Mouse (Mus musculus) urinary bladder, postnatal 14 days (tissue): ENCODE measurements at regions not wholly inside any gene's neighbourhood (a gene's known extent, or its start where the extent isn't known, plus 50 kb on each side); places are given as distances from the start of the nearest gene placed in this dataset.

ENCODE experiments used
- DNase-seq: peaks from one replicate; pipeline ENCODE4 v3.0.0; 2021; ENCODE audit warnings: low spot score

- DNase-seq, result no peak
Measured at GRCm38 (mm10) chr7:71648314-71648713, 297.0 kb upstream of the Gm10295 start.

- no peak for DNase-seq
Measured at GRCm38 (mm10) chr7:71646944-71647343, 295.7 kb upstream of the Gm10295 start.

- no peak for DNase-seq
Measured at GRCm38 (mm10) chr7:71623048-71623447, 271.8 kb upstream of the Gm10295 start.

- DNase-seq, result peak; percentile 14
Measured at GRCm38 (mm10) chr7:71603159-71603558, 251.9 kb upstream of the Gm10295 start.

GRCm38 (mm10) chr7:71596780-71597179 lies 245.5 kb upstream of the Gm10295 start:
- DNase-seq, result no peak

GRCm38 (mm10) chr7:71587626-71588025 lies 236.3 kb upstream of the Gm10295 start:
- DNase-seq, result no peak

- peak; percentile 18 for DNase-seq
Measured at GRCm38 (mm10) chr7:71583443-71584055, 232.3 kb upstream of the Gm10295 start.

GRCm38 (mm10) chr7:71581746-71582145 lies 230.5 kb upstream of the Gm10295 start:
- peak; percentile 62 for DNase-seq

- DNase-seq, result no peak
Measured at GRCm38 (mm10) chr7:71560296-71560936, 209.1 kb upstream of the Gm10295 start.

- DNase-seq, result no peak
Measured at GRCm38 (mm10) chr7:71556473-71556872, 205.2 kb upstream of the Gm10295 start.

GRCm38 (mm10) chr7:71555476-71555875 lies 204.2 kb upstream of the Gm10295 start:
- no peak for DNase-seq

GRCm38 (mm10) chr7:71546606-71547213 lies 195.4 kb upstream of the Gm10295 start:
- DNase-seq, result no peak

GRCm38 (mm10) chr7:71541467-71541866 lies 190.2 kb upstream of the Gm10295 start:
- DNase-seq, result no peak

GRCm38 (mm10) chr7:71533109-71533508 lies 181.8 kb upstream of the Gm10295 start:
- no peak for DNase-seq

GRCm38 (mm10) chr7:71531496-71531895 lies 180.2 kb upstream of the Gm10295 start:
- peak; percentile 15 for DNase-seq

- no peak for DNase-seq
Measured at GRCm38 (mm10) chr7:71530922-71531321, 179.6 kb upstream of the Gm10295 start.

- no peak for DNase-seq
Measured at GRCm38 (mm10) chr7:71526152-71526551, 174.9 kb upstream of the Gm10295 start.

GRCm38 (mm10) chr7:71524577-71525126 lies 173.4 kb upstream of the Gm10295 start:
- DNase-seq, result no peak

GRCm38 (mm10) chr7:71524119-71524518 lies 172.8 kb upstream of the Gm10295 start:
- no peak for DNase-seq

- DNase-seq, result no peak
Measured at GRCm38 (mm10) chr7:71507379-71507778, 156.1 kb upstream of the Gm10295 start.

GRCm38 (mm10) chr7:71500719-71501118 lies 149.4 kb upstream of the Gm10295 start:
- DNase-seq, result no peak

GRCm38 (mm10) chr7:71498123-71498522 lies 146.8 kb upstream of the Gm10295 start:
- no peak for DNase-seq

GRCm38 (mm10) chr7:71491128-71491527 lies 139.8 kb upstream of the Gm10295 start:
- DNase-seq, result no peak
